Mouse (Mus musculus) brain, embryonic 14.5 days (tissue): ENCODE results near the gene Fam167b. TPM values are rescaled to one million over a fixed set of nuclear protein-coding genes. Genes with fewer than 3 reads are reported as not detected.
A peak's percentile ranks its signal among the peaks of the same experiment; 100 is the strongest.

Source experiments
- DNase-seq: peaks from one replicate; pipeline ENCODE4 v3.0.0-alpha.2; 2011; ENCODE audit warnings: low read depth
- CTCF ChIP-seq: fragments of 200-500 bp; IDR thresholded peaks from 2 replicates; pipeline ENCODE4 v1.5.1; 2012; ENCODE audit warnings: inconsistent platforms, mild to moderate bottlenecking, moderate library complexity, borderline replicate concordance; ENCODE audit not compliant: insufficient read depth, insufficient read length; ENCODE audit errors: extremely low read depth
- POLR2A ChIP-seq: fragments of 200-500 bp; IDR thresholded peaks from 2 replicates; pipeline ENCODE4 v1.6.1; 2012; ENCODE audit warnings: mild to moderate bottlenecking, inconsistent platforms, borderline replicate concordance; ENCODE audit not compliant: poor library complexity, insufficient read depth, insufficient read length, severe bottlenecking; ENCODE audit errors: extremely low read depth
- polyA plus RNA-seq: library from polyadenylated mRNA; depleted of rRNA; stranded (reverse); fragments of >200 nt; gene quantifications from 2 replicates; pipeline ENCODE4 v1.2.3, GENCODE M21; 2012; rRNA removed

The Fam167b gene
- 0.63 and 0.82 TPM in 2 replicates for polyA plus RNA-seq

DNA sequence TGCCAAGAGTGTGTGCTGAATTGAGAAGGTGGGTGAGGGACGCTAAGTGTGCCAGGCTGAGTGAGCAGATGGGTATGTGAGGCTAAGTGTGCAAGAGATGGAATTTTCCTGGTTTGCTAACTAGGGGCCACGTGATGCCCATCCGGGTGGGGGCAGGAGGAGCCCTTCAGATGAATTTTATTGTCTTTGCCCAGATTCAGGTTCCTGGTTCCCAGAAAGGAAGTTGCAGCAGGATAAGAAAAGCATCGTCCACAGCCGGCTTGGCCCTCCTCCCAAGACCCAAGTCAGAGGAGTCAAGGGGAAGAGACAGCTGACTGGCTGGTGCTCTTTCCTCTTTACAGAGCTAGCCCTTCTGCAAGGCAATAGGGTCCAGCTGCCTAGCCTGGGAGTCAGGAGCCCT is at the start of gene Fam167b:
Fam167b (minus strand) TSS at position 84 of the 400 bp plus-strand sequence.
- TF ChIP-seq CTCF (no peak), POLR2A (no peak)
- DNase-seq: no peak

DNA sequence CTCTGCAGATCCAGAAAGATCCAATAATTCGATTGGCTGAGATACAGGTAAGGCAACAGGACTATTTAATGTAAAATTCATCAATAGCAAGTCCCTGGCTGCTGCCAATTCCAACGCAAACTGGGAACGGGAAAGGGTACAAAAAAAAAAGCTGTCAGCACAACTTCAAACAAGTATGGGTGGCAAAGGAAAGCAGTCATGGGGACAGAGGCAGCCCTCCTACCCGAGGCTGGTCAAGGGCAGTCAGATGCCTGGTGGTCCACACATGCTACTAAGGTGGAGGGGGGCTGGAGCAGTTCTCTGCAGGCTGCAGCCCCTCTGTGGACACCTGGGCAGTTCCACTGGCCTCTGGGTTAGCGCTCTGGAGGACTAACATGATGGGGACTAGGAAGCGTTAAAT is 47.7 kb upstream of the Fam167b start:
- TF ChIP-seq POLR2A: no peak
- no peak for TF ChIP-seq CTCF
- DNase-seq: no peak

DNA sequence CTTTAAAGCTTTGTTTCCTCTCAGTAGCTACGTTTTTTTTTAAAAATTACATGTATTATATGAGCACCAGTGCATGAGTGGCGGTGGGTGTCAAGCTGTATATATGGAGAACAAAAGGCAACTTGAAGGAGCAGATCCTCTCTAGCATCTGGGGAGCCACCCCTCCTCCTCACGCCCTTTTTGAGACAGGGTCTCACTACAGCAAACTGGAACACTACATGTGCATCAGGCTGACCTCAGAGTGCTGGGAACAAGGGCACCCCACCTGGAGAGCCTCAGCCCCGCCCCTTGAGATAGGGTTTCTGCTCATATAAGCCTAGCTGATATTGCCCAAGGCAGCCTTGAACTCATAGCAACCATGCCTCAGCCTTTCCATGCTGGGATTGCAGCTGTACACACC is 47.1 kb upstream of the Fam167b start:
- DNase-seq: no peak
- TF ChIP-seq POLR2A (no peak), CTCF (no peak)

DNA sequence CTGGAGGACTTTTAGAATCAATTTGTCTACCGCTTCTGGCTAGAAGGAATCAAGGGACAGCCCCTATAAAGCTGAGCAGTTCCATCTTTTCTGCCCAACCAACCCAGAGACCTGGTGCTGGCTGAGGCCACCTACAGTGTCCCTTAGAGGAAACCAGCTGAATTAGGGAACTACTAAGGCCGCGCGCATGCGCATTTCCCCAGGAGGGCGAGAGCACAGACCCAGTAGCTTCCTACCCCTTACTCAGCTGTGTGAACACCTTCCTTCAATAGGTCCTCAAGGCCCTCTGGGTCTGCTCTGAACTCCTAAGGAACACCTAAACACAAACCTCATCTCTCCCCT is 46.7 kb upstream of the Fam167b start:
- DNase-seq: peak; percentile 83
- TF ChIP-seq POLR2A (no peak), CTCF (no peak)

DNA sequence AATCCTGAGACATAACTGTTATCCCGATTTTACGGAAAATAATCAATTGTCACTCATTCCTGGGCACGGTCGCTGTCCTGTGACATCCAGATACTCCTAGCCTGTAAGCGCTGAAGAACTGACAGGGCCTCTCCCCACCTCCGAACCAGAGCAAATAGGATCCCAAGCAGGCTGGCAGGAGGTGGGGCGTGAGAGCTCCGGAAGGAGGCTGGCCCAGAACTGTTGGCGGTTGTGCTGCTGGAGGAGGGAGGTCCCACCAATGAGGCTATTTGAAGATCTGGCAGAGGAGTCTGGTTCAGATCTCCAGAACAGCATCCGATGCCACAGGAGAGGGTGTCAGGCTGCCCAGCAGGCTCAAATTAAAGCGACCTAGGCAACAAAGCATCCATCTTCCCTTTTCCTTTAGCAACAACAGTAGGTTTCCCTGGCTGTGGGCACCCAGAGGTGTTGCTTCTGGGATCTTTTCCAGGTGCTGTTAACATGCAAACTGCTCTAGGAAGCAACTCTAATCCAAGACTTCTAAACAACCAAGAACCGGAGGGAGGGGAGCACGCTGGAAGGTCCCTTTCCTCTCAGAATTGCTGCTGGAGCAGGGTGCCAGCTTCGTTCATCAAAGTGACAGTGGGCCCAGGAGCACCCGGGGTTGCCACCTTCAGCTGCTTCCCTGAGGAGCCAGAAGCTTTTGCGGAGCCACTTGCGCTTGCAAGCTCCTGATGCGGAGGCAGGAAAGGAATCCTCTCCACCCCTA is 46.1 kb upstream of the Fam167b start:
- DNase-seq: peak; percentile 98
- TF ChIP-seq POLR2A (peak; percentile 30; the same call in 1 of the 2 replicates), CTCF (no peak)

DNA sequence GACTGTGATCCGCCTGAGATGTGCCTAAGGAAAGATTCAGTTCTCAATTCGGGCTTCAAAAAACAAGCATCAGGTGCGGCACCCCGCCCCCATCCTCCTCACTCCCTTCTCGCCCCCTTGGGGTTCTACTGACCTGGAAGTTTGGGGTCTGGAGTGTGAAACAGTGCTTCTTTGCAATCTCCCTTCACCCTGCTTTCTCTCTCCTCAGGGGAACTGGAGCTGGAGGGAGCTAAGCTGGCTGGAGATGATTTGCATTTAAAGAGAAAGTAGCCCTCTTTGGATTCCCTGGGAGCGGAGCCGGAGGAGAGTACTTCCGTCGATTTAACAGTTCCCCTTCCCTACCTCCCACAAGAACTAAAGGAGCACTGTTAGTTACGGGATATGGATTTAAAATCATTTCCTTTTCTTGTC is 45.3 kb upstream of the Fam167b start, which contains the start of gene Ccdc28b:
Ccdc28b (minus strand) TSS at position 267 of the 411 bp plus-strand sequence.
- DNase-seq: peak; percentile 88
- no peak for TF ChIP-seq CTCF
- TF ChIP-seq POLR2A: no peak

DNA sequence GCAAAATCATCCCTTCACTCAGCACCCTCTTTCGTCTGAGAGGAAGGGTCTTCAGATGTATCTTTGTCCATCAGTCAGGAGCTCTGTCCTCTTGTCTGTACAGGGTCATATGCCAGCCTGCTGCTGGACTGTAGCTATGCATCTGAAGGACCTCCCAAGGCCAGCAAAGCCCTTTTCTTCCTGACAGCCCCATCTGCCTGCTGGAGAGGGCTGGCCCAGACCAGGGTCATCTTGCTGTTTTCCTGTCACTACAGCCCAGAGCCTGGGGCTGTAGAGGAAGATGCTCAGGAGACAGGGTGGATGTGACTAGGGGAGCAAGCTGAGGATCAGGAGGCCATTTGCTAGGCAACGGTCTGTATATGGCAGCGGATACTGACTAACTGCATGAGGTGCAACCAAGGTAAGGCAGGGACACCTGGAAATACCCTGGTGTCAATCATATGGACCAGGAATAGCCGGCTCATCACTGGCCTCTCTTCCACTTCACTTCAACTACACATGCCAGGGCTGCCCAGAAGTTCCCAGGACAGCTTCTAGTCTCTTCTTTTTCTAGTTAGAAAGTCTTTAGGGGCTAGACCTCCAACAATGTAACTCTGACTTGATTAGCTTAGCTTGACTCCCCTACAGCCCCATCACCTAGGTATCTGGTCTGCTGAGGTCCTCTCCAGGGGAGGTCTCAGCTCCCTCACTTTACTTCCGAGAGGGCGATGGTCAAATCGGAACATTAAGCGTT is 44.6 kb upstream of the Fam167b start:
- DNase-seq: no peak
- TF ChIP-seq POLR2A (no peak), CTCF (no peak)

DNA sequence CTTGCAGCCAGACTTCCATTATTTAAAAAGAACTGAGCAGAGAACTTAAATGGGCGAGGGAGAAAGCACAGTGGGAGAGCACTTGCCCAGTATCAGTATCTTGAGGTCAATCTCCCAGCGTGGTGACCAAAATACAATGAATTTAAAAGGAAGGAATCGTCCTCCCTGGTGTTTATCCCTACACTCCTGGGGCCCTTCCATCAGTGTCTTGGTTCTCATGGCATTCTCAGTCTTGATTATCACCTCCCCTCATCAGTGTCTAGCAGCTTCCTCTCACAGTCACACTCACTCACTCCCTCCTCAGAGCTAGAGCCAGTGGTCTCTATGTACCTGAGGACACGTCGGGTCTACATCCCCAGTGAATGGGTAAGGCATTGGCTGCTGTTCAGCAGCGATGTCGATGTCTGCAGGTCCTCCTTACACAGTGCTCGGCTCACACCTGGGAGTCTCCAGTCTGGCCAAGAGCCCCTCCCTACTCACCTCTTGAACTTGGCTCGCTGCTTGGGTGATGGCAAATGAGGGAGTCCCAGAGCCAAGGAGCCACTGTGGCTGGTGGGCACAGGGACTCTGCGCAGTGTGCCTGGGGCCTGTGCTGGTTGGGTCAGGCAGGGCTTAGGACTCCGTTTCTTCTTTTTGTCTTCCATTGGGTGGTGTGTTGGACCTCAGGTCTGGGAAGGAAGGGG is 43.9 kb upstream of the Fam167b start:
- TF ChIP-seq POLR2A: no peak
- TF ChIP-seq CTCF: no peak
- DNase-seq: no peak

DNA sequence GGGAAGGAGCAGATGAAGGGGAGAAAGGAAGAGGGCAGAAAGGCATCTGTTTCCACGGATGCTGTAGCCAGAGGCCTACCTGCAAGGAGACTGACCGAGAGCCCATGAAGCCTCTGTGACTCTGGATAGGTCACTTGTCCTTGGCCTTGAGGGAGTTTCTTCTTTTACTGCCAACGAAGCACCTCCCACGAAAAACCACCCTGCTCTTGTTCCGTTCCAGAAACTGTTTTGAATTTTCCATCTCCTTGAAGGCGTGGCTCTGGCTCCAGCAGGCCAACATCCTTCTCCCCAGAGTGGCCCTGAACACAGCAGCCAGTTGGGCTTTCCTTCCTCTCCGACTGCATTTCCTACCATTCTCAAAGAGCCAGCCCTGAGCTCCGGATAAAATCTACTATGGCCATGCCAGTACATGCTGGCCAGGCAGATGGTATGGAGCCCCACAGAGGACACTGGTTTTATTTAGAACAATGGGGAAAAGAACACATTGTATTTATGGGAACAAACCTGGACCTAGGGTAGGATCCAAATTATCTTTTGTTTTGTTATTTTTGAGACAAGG is 43.0 kb upstream of the Fam167b start:
- DNase-seq: no peak
- no peak for TF ChIP-seq CTCF

DNA sequence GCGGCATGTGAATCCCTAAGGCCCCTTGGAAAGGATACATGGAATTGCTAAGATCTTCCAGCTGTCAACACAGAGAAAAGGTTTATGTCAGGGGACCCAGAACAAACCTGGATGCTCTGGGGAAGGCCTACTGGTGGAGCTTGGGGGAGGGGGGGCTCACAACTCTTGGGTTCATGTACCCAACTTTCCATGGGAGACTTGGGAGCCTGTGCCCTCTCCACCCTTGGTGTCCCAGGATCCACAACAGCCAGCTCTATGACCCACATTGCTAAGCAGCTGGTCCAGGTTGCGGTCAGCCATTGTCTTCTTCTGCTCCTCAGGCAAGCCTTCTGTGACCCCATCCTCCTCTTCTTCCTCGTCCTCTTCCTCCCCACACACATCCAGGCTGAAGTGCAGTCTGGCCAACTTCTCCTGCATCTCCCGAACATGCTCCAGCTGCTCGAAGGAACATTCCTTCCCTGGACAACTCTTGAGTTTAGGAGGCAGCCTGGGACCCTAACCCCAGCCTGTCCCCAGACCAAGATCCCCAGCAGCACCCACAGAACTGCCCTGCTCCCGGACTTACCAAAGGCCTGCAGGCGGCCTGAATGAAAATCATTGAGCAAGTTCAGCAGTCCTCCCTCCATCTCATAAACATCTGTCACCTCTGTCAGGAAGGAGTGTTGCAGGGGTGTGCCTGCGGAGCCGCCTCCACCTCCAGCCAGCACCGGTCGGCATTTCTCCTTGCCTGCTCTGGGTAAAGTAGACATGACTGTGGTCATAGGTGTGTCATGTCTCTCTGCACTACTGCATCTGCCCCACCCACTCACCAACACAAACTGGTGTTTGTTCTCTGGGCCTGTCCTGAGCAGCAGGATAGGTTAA is 42.3 kb upstream of the Fam167b start:
- TF ChIP-seq CTCF: no peak
- TF ChIP-seq POLR2A: no peak
- no peak for DNase-seq
